Mouse (Mus musculus) layer of hippocampus, postnatal 25 days (tissue): ENCODE data around the gene Phf3. TPM values are rescaled to one million over a fixed set of nuclear protein-coding genes. Genes with fewer than 3 reads are reported as not detected.
"Not testable (repeated sequence)": the region's sequence is repeated elsewhere in the genome, so short reads cannot be mapped to it uniquely, and the experiment has no call there.

Source experiments
- DNase-seq, 2 experiments: peaks; one replicate each; pipeline ENCODE4 v3.0.0; 2022; ENCODE audit warnings: mixed read lengths in 2 of 2, low spot score in 1 of 2; ENCODE audit errors: extremely low spot score in 1 of 2
- total RNA-seq, 2 experiments: library from RNA; stranded (reverse); gene quantifications; 2 replicates each; pipeline ENCODE4 v1.2.3; 2021

Phf3 gene
- total RNA-seq, 2 experiments from 2014 or later = 75.0 to 94.4 TPM

DNA sequence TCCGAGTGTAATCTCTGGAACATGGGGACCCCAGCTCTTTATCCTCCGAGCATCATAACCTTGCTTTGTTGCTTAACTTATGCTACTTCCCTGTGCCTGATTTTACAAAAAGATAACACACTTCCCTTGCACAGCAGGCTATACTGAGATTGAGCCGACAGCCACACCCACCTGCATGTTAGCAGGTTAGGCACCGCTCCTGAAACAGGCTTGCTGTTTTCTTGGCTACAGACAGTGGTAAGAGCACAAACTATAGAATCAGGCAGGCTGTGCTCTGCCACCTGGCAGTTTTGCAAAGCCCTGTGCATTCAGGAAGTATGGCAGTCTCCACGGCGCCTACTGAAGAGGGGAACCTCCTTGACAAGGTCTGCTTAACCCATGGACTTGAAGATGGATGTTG is 100.1 kb downstream of the Phf3 start:
- DNase-seq = no peak

DNA sequence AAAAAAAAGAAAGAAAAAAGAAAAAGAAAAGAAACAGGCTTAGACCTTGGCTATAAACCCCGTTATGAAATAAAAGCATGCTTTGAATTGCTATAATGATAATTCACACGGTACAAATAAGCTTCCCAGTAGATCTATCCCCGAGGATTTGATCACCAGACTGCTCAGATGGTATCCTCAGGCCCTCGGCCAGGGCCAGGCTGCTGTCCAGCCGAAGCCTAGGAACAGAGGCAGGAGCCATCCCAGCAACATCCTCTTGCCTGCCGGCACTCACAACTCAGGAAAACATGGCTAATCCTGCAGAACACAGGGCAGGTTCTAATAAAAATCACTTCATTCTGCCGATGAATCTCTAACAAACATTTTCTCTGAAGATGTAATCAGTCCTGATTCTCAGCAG is 100.9 kb downstream of the Phf3 start:
- no peak for DNase-seq

DNA sequence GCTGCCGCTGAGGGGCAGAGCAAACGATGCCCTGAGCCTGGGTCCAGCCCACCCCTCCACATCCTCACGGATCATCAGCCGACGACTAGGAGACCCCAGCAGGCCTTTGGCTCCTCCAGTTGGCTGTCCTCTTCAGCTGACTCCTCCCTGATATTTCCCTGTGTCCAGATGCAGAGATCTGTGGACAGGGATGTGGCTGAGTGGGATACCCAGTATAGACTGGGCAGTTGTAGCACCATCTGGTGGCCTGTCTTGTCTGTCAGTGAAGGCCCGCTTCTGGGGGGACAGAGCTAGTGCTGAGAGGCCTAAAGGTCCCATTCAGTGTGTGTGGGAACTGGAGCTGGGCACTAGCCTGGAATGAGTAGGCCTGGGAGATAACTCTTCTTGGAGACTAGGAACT is 101.9 kb downstream of the Phf3 start:
- no peak for DNase-seq

DNA sequence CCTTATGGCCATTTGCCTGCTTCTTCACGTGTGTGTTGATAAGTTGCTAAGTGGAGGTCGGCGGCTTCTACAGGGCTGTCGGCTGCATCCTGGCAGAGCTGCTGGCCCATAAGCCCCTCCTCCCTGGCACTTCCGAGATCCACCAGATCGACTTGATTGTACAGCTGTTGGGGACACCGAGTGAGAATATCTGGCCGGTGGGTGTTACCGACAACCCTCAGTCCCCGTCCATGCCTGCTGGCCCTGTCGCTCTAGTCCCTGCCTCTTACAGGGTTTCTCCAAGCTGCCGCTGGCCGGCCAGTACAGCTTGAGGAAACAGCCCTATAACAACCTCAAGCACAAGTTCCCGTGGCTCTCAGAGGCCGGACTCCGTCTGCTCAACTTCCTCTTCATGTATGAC is 103.1 kb downstream of the Phf3 start:
- not testable (repeated sequence) for DNase-seq

GRCm38 (mm10) chr1:30756794-30757193 is 116.9 kb downstream of the Phf3 start:
- DNase-seq = no peak

GRCm38 (mm10) chr1:30755453-30756224 is 118.1 kb downstream of the Phf3 start:
- DNase-seq = no peak

Other genes starting within 250 kb of the Phf3 start
- gene AC153137.1, start 104.0 kb upstream of the Phf3 start, total RNA-seq = not detected